Comparison of ENCODE assay signal across 22 mouse cellular contexts in the genomic region with DNA sequence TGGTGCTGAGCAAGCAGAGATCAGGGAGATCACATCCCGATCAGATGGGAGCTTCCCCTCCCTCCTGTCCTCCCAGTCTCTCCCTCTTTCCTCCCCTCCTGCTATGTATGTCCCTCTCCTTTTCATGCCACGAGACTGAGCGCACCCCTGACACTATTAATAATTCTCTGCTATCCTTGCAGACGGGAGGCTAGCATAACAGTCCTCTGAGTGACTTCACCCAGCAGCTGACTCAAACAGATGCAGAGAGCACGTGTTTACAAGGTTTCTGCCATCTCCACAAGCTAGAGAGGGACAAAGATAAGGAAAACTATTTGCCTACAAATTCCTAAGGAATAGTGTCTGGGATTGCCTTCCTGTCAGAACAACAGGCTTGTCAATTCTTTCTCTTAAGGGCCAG. TPM values are rescaled to one million over a fixed set of nuclear protein-coding genes. Genes with fewer than 3 reads are reported as not detected.
A peak's percentile ranks its signal among the peaks of the same experiment; 100 is the strongest.
DNase-seq lines count a peak whose midpoint lies in the region; ATAC-seq lines count a peak whose summit lies in the region.
"Had no signal": no experiment of that assay in that cellular context is flagged by ENCODE, and none has a peak within 500 bp of the region (broad histone marks: within the 10 kb centered on the region; RNA-seq: fewer than 3 reads in every experiment).

No protein-coding gene starts in this region.

- no peak overlapping the region for H3K27ac ChIP-seq in heart, embryonic 12.5 days (ENCODE audit: poor library complexity, severe bottlenecking)
- H3K27ac ChIP-seq in heart, embryonic 16.5 days (ENCODE audit: low read length): peak overlapping the region; percentile 3; the same call in 1 of the 2 replicates
- H3K27ac ChIP-seq in heart, embryonic 11.5 days (ENCODE audit: low read depth, low read length): no peak overlapping the region
- H3K27ac ChIP-seq: embryonic facial prominence, embryonic 15.5 days; forebrain, embryonic 10.5 days; gastrocnemius, adult 2 months; hindbrain, embryonic 12.5 days had no signal

- H3K4me3 ChIP-seq in heart, embryonic 12.5 days: no peak overlapping the region
- no peak overlapping the region for H3K4me3 ChIP-seq in heart, embryonic 16.5 days (ENCODE audit: low read length)
- H3K4me3 ChIP-seq in heart, embryonic 11.5 days (ENCODE audit: low read depth, low read length): no peak overlapping the region
- H3K4me3 ChIP-seq: embryonic facial prominence, embryonic 15.5 days; erythroblast, embryonic 14.5 days; forebrain, embryonic 10.5 days; gastrocnemius, adult 2 months; hindbrain, embryonic 12.5 days had no signal

- no peak overlapping the region for H3K9ac ChIP-seq in heart, embryonic 12.5 days
- H3K9ac ChIP-seq in heart, embryonic 16.5 days (ENCODE audit: low read length): no peak overlapping the region
- H3K9ac ChIP-seq in heart, embryonic 11.5 days (ENCODE audit: low read depth, low read length): no peak overlapping the region
- H3K9ac ChIP-seq: embryonic facial prominence, embryonic 15.5 days; hindbrain, embryonic 12.5 days had no signal

- no peaks in the 10 kb centered on the region for H3K4me1 ChIP-seq in heart, embryonic 12.5 days (replicated peaks)
- no peaks in the 10 kb centered on the region for H3K4me1 ChIP-seq in heart, embryonic 16.5 days (ENCODE audit: control insufficient read depth, insufficient read depth, low read length)
- no peaks in the 10 kb centered on the region for H3K4me1 ChIP-seq in heart, embryonic 11.5 days (ENCODE audit: control insufficient read depth, insufficient read depth, low read length)
- H3K4me1 ChIP-seq: embryonic facial prominence, embryonic 15.5 days; forebrain, embryonic 10.5 days; hindbrain, embryonic 12.5 days had no signal

- no peaks in the 10 kb centered on the region for H3K9me3 ChIP-seq in heart, embryonic 12.5 days (replicated peaks)
- H3K9me3 ChIP-seq in heart, embryonic 16.5 days (replicated peaks; ENCODE audit: control insufficient read depth, low read length): peaks cover 3% of the 10 kb centered on the region; the same call in 1 of the 2 replicates
- no peaks in the 10 kb centered on the region for H3K9me3 ChIP-seq in heart, embryonic 11.5 days (replicated peaks; ENCODE audit: control insufficient read depth, low read length)
- H3K9me3 ChIP-seq: embryonic facial prominence, embryonic 15.5 days; forebrain, embryonic 10.5 days; hindbrain, embryonic 12.5 days had no signal

- 0 out of 2 replicates have a peak overlapping the region, but pooled peaks have one; percentile 16 for H3K4me2 ChIP-seq in heart, embryonic 12.5 days
- H3K4me2 ChIP-seq in heart, embryonic 16.5 days (ENCODE audit: low read depth, low read length): no peak overlapping the region
- H3K4me2 ChIP-seq in heart, embryonic 11.5 days: no peak overlapping the region
- H3K4me2 ChIP-seq: embryonic facial prominence, embryonic 15.5 days; hindbrain, embryonic 12.5 days had no signal

- ATAC-seq in heart, embryonic 12.5 days (ENCODE audit: insufficient number of reproducible peaks, low FRiP score): no peak
- peak; percentile 72; the same call in 1 of the 2 replicates for ATAC-seq in heart, embryonic 16.5 days (replicated peaks; ENCODE audit: extremely low read depth, insufficient read depth, low FRiP score)
- ATAC-seq in heart, embryonic 11.5 days (replicated peaks; ENCODE audit: insufficient number of reproducible peaks, low FRiP score, low TSS enrichment): no peak
- ATAC-seq: activated CD4-positive, CD25-positive, alpha-beta regulatory T cell, adult 4 months; forebrain, embryonic 14.5 days; hindbrain, embryonic 16.5 days; inflammation-experienced regulatory T-cells, adult 6 months; intestine, postnatal 0 days; Patski had no signal

- WGBS in heart, embryonic 12.5 days: 18% methylated on average over 5 of the region's 5 CpGs
- WGBS in heart, embryonic 16.5 days: 19% methylated on average over 5 of the region's 5 CpGs
- 15% methylated on average over 5 of the region's 5 CpGs for WGBS in heart, embryonic 11.5 days (ENCODE audit: insufficient replicate concordance)

- H3K36me3 ChIP-seq in heart, embryonic 12.5 days: no peaks in the 10 kb centered on the region
- H3K36me3 ChIP-seq in heart, embryonic 16.5 days (ENCODE audit: control insufficient read depth, insufficient read depth): no peaks in the 10 kb centered on the region
- no peaks in the 10 kb centered on the region for H3K36me3 ChIP-seq in heart, embryonic 11.5 days (ENCODE audit: control insufficient read depth, insufficient read depth, low read length)
- H3K36me3 ChIP-seq: embryonic facial prominence, embryonic 15.5 days; forebrain, embryonic 10.5 days; hindbrain, embryonic 12.5 days had no signal

- no peak for DNase-seq in heart, adult 9 months (ENCODE audit: low spot score in 2 of 2)
- DNase-seq in kidney, postnatal 10 days: peak; percentile 4
- DNase-seq in kidney, postnatal 4 days: no peak
- DNase-seq: cerebellum, adult 2 months; cerebellum, postnatal 10 days; gastrocnemius, adult 2 months; gastrocnemius, postnatal 25 days; heart, postnatal 36 days had no signal

- H3K27me3 ChIP-seq in heart, embryonic 12.5 days (replicated peaks): no peaks in the 10 kb centered on the region
- H3K27me3 ChIP-seq in heart, embryonic 16.5 days (ENCODE audit: control insufficient read depth, insufficient read depth, low read length): no peaks in the 10 kb centered on the region
- no peaks in the 10 kb centered on the region for H3K27me3 ChIP-seq in heart, embryonic 11.5 days (ENCODE audit: control insufficient read depth, insufficient read depth, low read length)
- H3K27me3 ChIP-seq: CH12.LX; embryonic facial prominence, embryonic 15.5 days; hindbrain, embryonic 12.5 days had no signal

RNA-seq across cellular contexts. Expression of gene Maged1, which starts 20.4 kb away (rescaled TPM):
- 534 and 538 TPM in 2 replicates for polyA plus RNA-seq in heart, embryonic 12.5 days (2016; fragmentation: Nextera tagmentation; extraction: Ambion mirVana)
- 370 and 386 TPM in 2 replicates for polyA plus RNA-seq in heart, embryonic 16.5 days (2015; fragmentation: Nextera tagmentation; extraction: Ambion mirVana)
- polyA plus RNA-seq in heart, embryonic 11.5 days (2014; fragmentation: Nextera tagmentation; extraction: Ambion mirVana): 516 and 576 TPM in 2 replicates
